Mouse (Mus musculus) forebrain, embryonic 15.5 days (tissue): ENCODE measurements at regions not wholly inside any gene's neighbourhood (a gene's known extent, or its start where the extent isn't known, plus 50 kb on each side); places are given as distances from the start of the nearest gene placed in this dataset.
"Not testable (repeated sequence)": the region's sequence is repeated elsewhere in the genome, so short reads cannot be mapped to it uniquely, and the experiment has no call there.

Source experiments
- ATAC-seq: fragments of 200-750 bp; cut with Nextera tagmentation; replicated peaks from 2 replicates; pipeline ENCODE4 v1.8.0; 2017; ENCODE audit warnings: mild to moderate bottlenecking, moderate TSS enrichment, moderate library complexity
- H3K27ac ChIP-seq: fragments of 300-500 bp; sonication (generic); replicated peaks from 2 replicates; pipeline ENCODE4 v1.5.1; 2015; ENCODE audit warnings: mild to moderate bottlenecking, inconsistent platforms
- H3K27me3 ChIP-seq: fragments of 300-500 bp; sonication (generic); 2 replicates; pipeline ENCODE4 v1.6.1; 2015; ENCODE audit warnings: inconsistent platforms
- H3K36me3 ChIP-seq: fragments of 300-500 bp; sonication (generic); 2 replicates; pipeline ENCODE4 v1.6.1; 2015; ENCODE audit warnings: mild to moderate bottlenecking, inconsistent platforms
- H3K4me1 ChIP-seq: fragments of 300-500 bp; sonication (generic); 2 replicates; pipeline ENCODE4 v1.6.1; 2015; ENCODE audit warnings: inconsistent platforms
- H3K4me2 ChIP-seq: fragments of 300-500 bp; sonication (generic); replicated peaks from 2 replicates; pipeline ENCODE4 v1.6.1; 2015; ENCODE audit warnings: mild to moderate bottlenecking, inconsistent platforms
- H3K4me3 ChIP-seq: fragments of 300-500 bp; sonication (generic); 2 replicates; pipeline ENCODE4 v1.5.1; 2015; ENCODE audit warnings: mild to moderate bottlenecking, inconsistent platforms
- H3K9ac ChIP-seq: fragments of 300-500 bp; sonication (generic); replicated peaks from 2 replicates; pipeline ENCODE4 v1.6.1; 2015; ENCODE audit warnings: mild to moderate bottlenecking, inconsistent platforms
- H3K9me3 ChIP-seq: fragments of 300-500 bp; sonication (generic); 2 replicates; pipeline ENCODE4 v1.6.1; 2016; ENCODE audit warnings: inconsistent platforms
- WGBS: fragments of 180-500 bp; shearing (Covaris S2); methylation state at CpG from one replicate; pipeline ENCODE4 v1.1.7; 2015; ENCODE audit warnings: mixed read lengths; 5-methylcytosine and 5-hydroxymethylcytosine counted together

- 25% methylated on average over 2 of the region's 2 CpGs for WGBS
- no peak overlapping the region for H3K4me3 ChIP-seq
- peak; percentile 41; the same call in 1 of the 2 replicates for ATAC-seq
- H3K9ac ChIP-seq = no peak overlapping the region
- no peak overlapping the region for H3K27ac ChIP-seq
- no peak overlapping the region for H3K4me2 ChIP-seq
- H3K9me3 ChIP-seq = no peaks in the 10 kb centered on the region
- H3K36me3 ChIP-seq = no peaks in the 10 kb centered on the region
- H3K4me1 ChIP-seq = no peaks in the 10 kb centered on the region
- no peaks in the 10 kb centered on the region for H3K27me3 ChIP-seq
Measured at GRCm38 (mm10) chr4:49958275-49958674, 112.7 kb upstream of the Grin3a start.

DNA sequence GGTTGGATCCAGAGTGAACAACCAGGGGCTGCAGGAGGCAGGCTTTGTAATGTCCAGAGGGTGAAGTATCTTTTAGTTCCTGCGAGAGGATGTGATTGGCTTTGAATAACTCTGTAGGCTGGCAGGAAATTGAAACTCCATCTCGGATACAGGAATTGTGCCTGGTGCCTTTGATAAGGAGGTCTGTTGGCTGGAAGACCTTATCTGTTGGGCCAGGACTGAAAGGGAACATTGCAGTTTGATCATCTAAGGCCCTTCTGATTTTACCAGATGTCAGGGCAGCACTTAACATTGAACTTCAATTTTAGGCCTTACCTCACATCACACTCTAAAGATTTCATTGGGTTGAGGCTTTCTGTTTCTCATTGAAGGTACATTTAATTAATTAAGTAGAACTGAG, 111.3 kb upstream of the Grin3a start:
- H3K9ac ChIP-seq = no peak overlapping the region
- H3K36me3 ChIP-seq = no peaks in the 10 kb centered on the region
- H3K27ac ChIP-seq = no peak overlapping the region
- no peak overlapping the region for H3K4me3 ChIP-seq
- no peak overlapping the region for H3K4me2 ChIP-seq
- no peaks in the 10 kb centered on the region for H3K9me3 ChIP-seq
- no peaks in the 10 kb centered on the region for H3K27me3 ChIP-seq
- ATAC-seq = no peak; the same call in 1 of the 2 replicates
- H3K4me1 ChIP-seq = no peaks in the 10 kb centered on the region
- WGBS = 73% methylated on average over 2 of the region's 2 CpGs

- Histone ChIP-seq H3K27me3 (no peaks in the 10 kb centered on the region), H3K27ac (no peak overlapping the region), H3K9ac (no peak overlapping the region), H3K4me1 (no peaks in the 10 kb centered on the region), H3K9me3 (no peaks in the 10 kb centered on the region), H3K36me3 (no peaks in the 10 kb centered on the region), H3K4me3 (no peak overlapping the region), H3K4me2 (no peak overlapping the region)
- 0 out of 2 replicates have a peak, but pooled peaks have one; percentile 48 for ATAC-seq
- WGBS = 41% methylated on average over 7 of the region's 7 CpGs
Measured at GRCm38 (mm10) chr4:49946306-49946705, 100.8 kb upstream of the Grin3a start.

DNA sequence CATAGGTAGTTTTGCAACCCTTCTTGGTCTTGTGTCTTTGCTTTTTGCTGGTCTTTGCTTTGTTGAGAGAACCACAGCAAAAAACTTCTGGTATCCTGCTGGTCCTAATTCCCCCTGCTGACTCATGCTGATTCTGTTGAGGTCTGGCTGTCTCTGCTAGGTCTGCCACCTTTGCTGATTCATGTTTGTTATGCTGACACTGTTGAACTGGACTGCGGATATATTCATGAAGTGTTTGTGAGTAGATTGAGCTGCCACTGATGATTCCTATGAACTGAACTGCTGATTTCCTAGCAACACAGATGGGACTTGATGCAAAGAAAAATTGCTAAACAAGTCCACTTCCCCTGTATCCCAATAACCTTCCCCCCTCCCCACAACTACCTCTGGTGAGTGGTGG, 91.9 kb upstream of the Grin3a start:
- 88% methylated on average over 1 of the region's 1 CpGs for WGBS
- no peak overlapping the region for H3K27ac ChIP-seq

DNA sequence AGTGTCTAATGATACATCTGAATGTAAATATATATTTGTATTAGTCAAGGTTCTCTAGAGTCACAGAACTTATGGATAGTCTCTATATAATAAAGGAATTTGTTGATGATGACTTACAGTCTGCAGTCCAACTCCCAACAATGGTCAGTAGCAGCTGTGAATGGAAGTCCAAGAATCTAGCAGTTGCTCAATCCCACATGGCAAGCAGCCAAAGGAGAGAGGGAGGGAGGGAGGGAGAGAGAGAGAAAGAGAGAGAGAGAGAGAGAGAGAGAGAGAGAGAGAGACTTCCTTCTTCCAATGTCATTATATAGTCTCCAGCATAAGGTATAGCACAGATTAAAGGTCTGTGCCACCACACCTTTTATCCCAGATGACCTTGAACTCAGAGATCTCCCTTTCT, 84.1 kb upstream of the Grin3a start:
- H3K27ac ChIP-seq, ATAC-seq, H3K36me3 ChIP-seq, H3K4me2 ChIP-seq, H3K9me3 ChIP-seq, H3K9ac ChIP-seq, H3K27me3 ChIP-seq, H3K4me1 ChIP-seq, H3K4me3 ChIP-seq: not testable (repeated sequence)

More for the DNA sequence above, 91.9 kb upstream of the Grin3a start:
- ATAC-seq = no peak
- H3K4me2 ChIP-seq = no peak overlapping the region
- no peak overlapping the region for H3K9ac ChIP-seq
- H3K4me1 ChIP-seq = no peaks in the 10 kb centered on the region
- H3K9me3 ChIP-seq = no peaks in the 10 kb centered on the region
- H3K36me3 ChIP-seq = no peaks in the 10 kb centered on the region
- H3K4me3 ChIP-seq = no peak overlapping the region
- no peaks in the 10 kb centered on the region for H3K27me3 ChIP-seq

DNA sequence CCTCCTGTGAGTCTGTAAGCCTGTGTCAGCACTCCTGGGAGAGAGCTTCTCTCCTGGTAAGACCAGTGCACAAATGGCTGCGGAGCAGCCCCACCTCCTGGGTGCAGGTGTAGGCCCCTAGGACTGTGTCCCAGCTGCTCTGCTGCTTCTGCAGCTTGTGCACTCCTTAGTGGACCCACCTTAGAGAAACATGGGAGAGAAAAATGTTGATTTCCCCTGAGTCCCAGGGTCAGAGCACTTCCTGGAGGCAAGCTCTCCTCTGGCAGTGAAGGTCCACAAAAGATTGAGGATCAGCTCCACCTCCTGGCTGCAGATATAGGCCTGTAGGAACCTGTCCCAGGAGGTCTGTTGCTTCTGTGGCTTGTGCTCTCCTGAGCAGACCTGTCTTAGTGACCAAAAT, 81.5 kb upstream of the Grin3a start:
- H3K9me3 ChIP-seq = no peaks in the 10 kb centered on the region
- WGBS = 95% methylated on average over 1 of the region's 1 CpGs
- no peak overlapping the region for H3K4me2 ChIP-seq
- H3K4me3 ChIP-seq = no peak overlapping the region
- H3K36me3 ChIP-seq = no peaks in the 10 kb centered on the region
- no peak overlapping the region for H3K27ac ChIP-seq
- no peaks in the 10 kb centered on the region for H3K4me1 ChIP-seq
- H3K9ac ChIP-seq = no peak overlapping the region
- no peak for ATAC-seq
- H3K27me3 ChIP-seq = no peaks in the 10 kb centered on the region

- H3K27ac ChIP-seq = no peak overlapping the region
- WGBS = 72% methylated on average over 2 of the region's 2 CpGs
- H3K36me3 ChIP-seq = no peaks in the 10 kb centered on the region
- peaks cover 10% of the 10 kb centered on the region for H3K4me1 ChIP-seq
- H3K4me2 ChIP-seq = no peak overlapping the region
- H3K9ac ChIP-seq = no peak overlapping the region
- no peak overlapping the region for H3K4me3 ChIP-seq
- no peaks in the 10 kb centered on the region for H3K9me3 ChIP-seq
- ATAC-seq = no peak
- no peaks in the 10 kb centered on the region for H3K27me3 ChIP-seq
Measured at GRCm38 (mm10) chr4:49914221-49914620, 68.7 kb upstream of the Grin3a start.

DNA sequence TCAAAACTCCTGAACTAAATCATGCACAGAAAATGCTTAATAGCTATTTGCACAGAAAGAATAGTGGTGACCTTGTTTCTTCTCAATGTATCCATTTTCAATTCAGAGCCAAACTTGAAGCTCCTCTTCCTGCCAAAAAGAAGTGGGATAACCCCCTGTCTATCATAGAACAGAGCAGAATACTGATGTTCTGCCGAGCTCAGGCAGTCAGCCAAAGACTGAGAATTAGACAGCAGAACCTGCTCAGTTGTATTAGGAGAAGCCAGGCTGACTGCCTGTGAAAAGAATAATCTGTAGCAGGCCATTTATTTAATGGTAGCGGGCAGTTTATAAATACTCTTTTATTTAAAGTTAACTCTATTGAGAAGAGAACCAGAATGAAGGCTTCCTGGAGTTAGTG, 68.1 kb upstream of the Grin3a start:
- Histone ChIP-seq H3K9me3 (no peaks in the 10 kb centered on the region), H3K4me2 (no peak overlapping the region), H3K27ac (no peak overlapping the region), H3K9ac (no peak overlapping the region), H3K27me3 (no peaks in the 10 kb centered on the region), H3K4me3 (no peak overlapping the region), H3K4me1 (peaks cover 10% of the 10 kb centered on the region), H3K36me3 (no peaks in the 10 kb centered on the region)
- WGBS = 31% methylated on average over 2 of the region's 2 CpGs
- ATAC-seq = peak; percentile 84
